In genomic region chr5:37551649-37552048, GRCm38 (mm10) we compare ENCODE assay signal across 15 mouse cellular contexts.
"Had no signal": no experiment of that assay in that cellular context is flagged by ENCODE, and none has a peak within 500 bp of the region (broad histone marks: within the 10 kb centered on the region; RNA-seq: fewer than 3 reads in every experiment).

No protein-coding gene starts in this region.

- H3K27ac ChIP-seq: kidney, embryonic 15.5 days; limb, embryonic 15.5 days; liver, embryonic 12.5 days; midbrain, embryonic 10.5 days; midbrain, embryonic 15.5 days; neural tube, embryonic 13.5 days had no signal

- H3K9ac ChIP-seq: kidney, embryonic 15.5 days; limb, embryonic 15.5 days; liver, embryonic 12.5 days; lung, embryonic 14.5 days; midbrain, embryonic 15.5 days; neural tube, embryonic 13.5 days had no signal

- DNase-seq: kidney, adult 2 months; kidney, postnatal 14 days; lung, embryonic 14.5 days; lung, postnatal 10 days; lung, postnatal 4 days; retina, postnatal 1 day; right cerebral cortex, postnatal 14 days; thymus, postnatal 4 days had no signal

- H3K4me3 ChIP-seq: kidney, embryonic 15.5 days; limb, embryonic 15.5 days; liver, embryonic 12.5 days; midbrain, embryonic 10.5 days; midbrain, embryonic 15.5 days; neural tube, embryonic 13.5 days had no signal

- H3K36me3 ChIP-seq: kidney, embryonic 15.5 days; limb, embryonic 15.5 days; liver, embryonic 12.5 days; midbrain, embryonic 10.5 days; midbrain, embryonic 15.5 days; neural tube, embryonic 13.5 days had no signal

- H3K27me3 ChIP-seq: kidney, embryonic 15.5 days; limb, embryonic 15.5 days; liver, embryonic 12.5 days; midbrain, embryonic 15.5 days; neural tube, embryonic 13.5 days had no signal

- H3K9me3 ChIP-seq: kidney, embryonic 15.5 days; limb, embryonic 15.5 days; midbrain, embryonic 10.5 days; midbrain, embryonic 15.5 days; neural tube, embryonic 13.5 days had no signal

- H3K4me1 ChIP-seq: kidney, embryonic 15.5 days; limb, embryonic 15.5 days; liver, embryonic 12.5 days; midbrain, embryonic 10.5 days; midbrain, embryonic 15.5 days; neural tube, embryonic 13.5 days had no signal

- H3K4me2 ChIP-seq: kidney, embryonic 15.5 days; limb, embryonic 15.5 days; liver, embryonic 12.5 days; lung, embryonic 14.5 days; midbrain, embryonic 15.5 days; neural tube, embryonic 13.5 days had no signal

- ATAC-seq: intestine, embryonic 16.5 days; liver, embryonic 12.5 days; midbrain, embryonic 15.5 days had no signal
